Mouse (Mus musculus) forebrain, embryonic 14.5 days (tissue): ENCODE results near the gene Mfap1b. TPM values are rescaled to one million over a fixed set of nuclear protein-coding genes. Genes with fewer than 3 reads are reported as not detected.

Experiments
- ATAC-seq: fragments of 200-750 bp; cut with Nextera tagmentation; 2 replicates; pipeline ENCODE4 v1.8.0; 2017; ENCODE audit warnings: mild to moderate bottlenecking, moderate library complexity
- DNase-seq: peaks from one replicate; pipeline ENCODE4 v3.0.0-alpha.2; 2015; ENCODE audit warnings: low spot score
- H3K27ac ChIP-seq: fragments of 300-500 bp; sonication (generic); 2 replicates; pipeline ENCODE4 v1.5.1; 2014; ENCODE audit warnings: low read depth, mild to moderate bottlenecking, control low read depth, low read length, moderate library complexity
- H3K27me3 ChIP-seq: fragments of 300-500 bp; sonication (generic); replicated peaks from 2 replicates; pipeline ENCODE4 v1.6.1; 2014; ENCODE audit warnings: low read length, control low read depth, mixed read lengths; ENCODE audit not compliant: control insufficient read depth, insufficient read depth
- H3K36me3 ChIP-seq: fragments of 300-500 bp; sonication (generic); 2 replicates; pipeline ENCODE4 v1.6.1; 2014; ENCODE audit warnings: low read length, control low read depth; ENCODE audit not compliant: control insufficient read depth, insufficient read depth
- H3K4me1 ChIP-seq: fragments of 300-500 bp; sonication (generic); 2 replicates; pipeline ENCODE4 v1.6.1; 2014; ENCODE audit warnings: antibody characterized with exemption, low read length, control low read depth; ENCODE audit not compliant: control insufficient read depth, insufficient read depth
- H3K4me2 ChIP-seq: fragments of 300-500 bp; sonication (generic); 2 replicates; pipeline ENCODE4 v1.6.1; 2014; ENCODE audit warnings: mild to moderate bottlenecking, control low read depth, low read length
- H3K4me3 ChIP-seq: fragments of 300-500 bp; sonication (generic); 2 replicates; pipeline ENCODE4 v1.5.1; 2014; ENCODE audit warnings: low read depth, low read length, control low read depth
- H3K9ac ChIP-seq: fragments of 300-500 bp; sonication (generic); 2 replicates; pipeline ENCODE4 v1.6.1; 2014; ENCODE audit warnings: mild to moderate bottlenecking, low read length, control low read depth, moderate library complexity
- H3K9me3 ChIP-seq: fragments of 300-500 bp; sonication (generic); replicated peaks from 2 replicates; pipeline ENCODE4 v1.6.1; 2016; ENCODE audit warnings: low read length, control low read depth, mixed read lengths; ENCODE audit not compliant: control insufficient read depth
- WGBS: fragments of 180-500 bp; shearing (Covaris S2); extraction: QIAGEN DNeasy Blood & Tissue Kit; methylation state at CpG from one replicate; pipeline ENCODE4 v1.1.7; 2014; 5-methylcytosine and 5-hydroxymethylcytosine counted together
- polyA plus RNA-seq: library from polyadenylated mRNA; unstranded; fragments of >200 nt; fragmentation: Nextera tagmentation; extraction: Ambion mirVana; gene quantifications from 2 replicates; pipeline ENCODE4 v1.2.1, GENCODE M21; 2014

Gene Mfap1b
- polyA plus RNA-seq, 1 experiment from 2014 or later = 65.7 TPM

GRCm38 (mm10) chr2:121434854-121435253 is 39.0 kb downstream of the Mfap1b start:
- no peak overlapping the region for H3K9ac ChIP-seq
- no peak overlapping the region for H3K27ac ChIP-seq
- DNase-seq (peak; percentile 61), ATAC-seq (no peak)
- no peaks in the 10 kb centered on the region for H3K9me3 ChIP-seq
- peaks cover 96% of the 10 kb centered on the region for H3K36me3 ChIP-seq
- WGBS = 100% methylated on average over 1 of the region's 1 CpGs
- no peaks in the 10 kb centered on the region for H3K27me3 ChIP-seq
- H3K4me3 ChIP-seq = no peak overlapping the region
- no peak overlapping the region for H3K4me2 ChIP-seq
- H3K4me1 ChIP-seq = no peaks in the 10 kb centered on the region

DNA sequence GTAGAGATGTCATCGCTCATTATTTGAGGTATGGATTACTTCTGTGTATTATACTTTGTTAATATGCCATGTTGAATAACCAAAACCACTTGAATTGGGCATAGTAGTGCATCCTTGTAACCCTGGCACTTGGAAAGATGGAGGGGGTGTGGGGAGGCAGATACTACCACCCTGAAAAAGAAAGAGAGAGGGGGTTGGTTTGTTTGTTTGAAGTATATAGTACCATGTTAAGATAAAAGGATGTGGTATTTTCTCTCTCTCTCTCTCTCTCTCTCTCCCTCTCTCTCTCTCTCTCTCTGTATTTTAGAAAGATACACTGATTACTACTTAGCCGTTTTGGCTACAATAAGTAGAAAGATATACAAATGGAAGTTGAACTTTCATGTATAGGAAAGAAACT is 48.0 kb downstream of the Mfap1b start:
- Histone ChIP-seq H3K27ac (no peak overlapping the region), H3K9ac (no peak overlapping the region), H3K4me3 (no peak overlapping the region), H3K9me3 (no peaks in the 10 kb centered on the region), H3K27me3 (no peaks in the 10 kb centered on the region), H3K4me2 (no peak overlapping the region), H3K36me3 (peaks cover 80% of the 10 kb centered on the region), H3K4me1 (no peaks in the 10 kb centered on the region)
- 89% methylated on average over 2 of the region's 2 CpGs for WGBS
- no peak for DNase-seq
- no peak for ATAC-seq

DNA sequence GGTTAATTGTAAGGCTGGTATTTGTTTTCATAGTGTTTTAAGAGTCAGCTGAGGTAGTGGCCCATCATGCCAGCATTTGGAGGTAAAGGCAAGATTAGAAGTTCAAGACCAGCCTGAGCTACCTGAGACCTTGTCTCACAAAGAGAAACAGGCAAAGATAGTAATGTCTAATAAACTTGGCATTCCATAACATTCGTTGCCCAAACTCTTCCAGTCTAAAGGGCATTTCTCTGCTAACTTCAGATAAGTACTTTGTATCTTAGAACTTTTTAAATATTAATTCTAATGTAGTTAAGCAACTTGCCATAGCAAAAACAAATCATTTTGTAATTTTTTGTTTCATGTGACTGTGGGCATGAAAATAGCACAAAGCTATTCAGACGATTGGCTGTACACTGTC is 50.7 kb downstream of the Mfap1b start:
- no peaks in the 10 kb centered on the region for H3K9me3 ChIP-seq
- no peak for DNase-seq
- peaks cover 65% of the 10 kb centered on the region for H3K36me3 ChIP-seq
- no peak for ATAC-seq
- no peak overlapping the region for H3K9ac ChIP-seq
- no peak overlapping the region for H3K27ac ChIP-seq
- no peak overlapping the region for H3K4me2 ChIP-seq
- no peaks in the 10 kb centered on the region for H3K27me3 ChIP-seq
- H3K4me1 ChIP-seq = no peaks in the 10 kb centered on the region
- 91% methylated on average over 2 of the region's 2 CpGs for WGBS
- no peak overlapping the region for H3K4me3 ChIP-seq

DNA sequence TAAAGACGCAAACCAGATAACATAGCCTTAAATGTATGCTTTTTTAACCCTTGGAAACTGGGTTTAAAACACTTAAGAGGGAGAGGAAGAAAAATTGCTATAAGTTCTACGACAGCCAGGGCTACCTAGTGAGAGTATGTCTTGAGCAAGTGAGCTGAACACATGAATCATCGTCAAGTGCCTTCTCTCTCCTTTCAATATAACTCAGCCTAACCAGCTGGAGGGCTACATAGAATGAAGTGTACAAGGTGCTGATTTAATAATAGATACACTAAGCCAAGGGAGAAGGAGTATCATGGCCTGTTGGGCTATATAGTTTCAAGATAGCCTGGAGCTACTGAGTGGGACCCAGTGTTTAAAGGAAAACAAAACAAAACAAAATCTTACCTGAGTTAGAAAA is 55.4 kb downstream of the Mfap1b start:
- no peaks in the 10 kb centered on the region for H3K27me3 ChIP-seq
- no peak overlapping the region for H3K4me2 ChIP-seq
- H3K4me3 ChIP-seq = no peak overlapping the region
- DNase-seq = no peak
- no peak overlapping the region for H3K27ac ChIP-seq
- H3K4me1 ChIP-seq = peaks cover 12% of the 10 kb centered on the region
- no peak overlapping the region for H3K9ac ChIP-seq
- WGBS = 97% methylated on average over 3 of the region's 3 CpGs
- H3K9me3 ChIP-seq = no peaks in the 10 kb centered on the region
- no peak for ATAC-seq
- peaks cover 35% of the 10 kb centered on the region for H3K36me3 ChIP-seq

DNA sequence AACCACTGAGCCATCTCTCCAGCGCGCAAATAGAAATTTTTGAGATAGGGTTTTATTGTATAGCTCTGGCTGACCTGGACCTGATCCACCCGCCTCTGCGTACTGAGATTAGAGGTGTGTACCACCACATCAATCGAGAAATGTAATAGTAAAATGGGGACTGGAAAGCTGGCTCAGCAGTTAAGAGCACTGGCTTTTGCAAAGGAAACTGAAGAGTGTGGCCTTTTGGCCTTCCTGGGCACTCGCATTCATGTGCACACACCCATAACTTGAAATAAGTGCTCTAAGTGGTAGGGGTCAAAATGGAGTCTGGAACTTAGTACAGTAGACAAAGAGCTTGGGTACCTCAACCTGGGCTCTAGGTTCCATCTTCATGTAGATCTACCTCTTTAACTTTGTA is 57.5 kb downstream of the Mfap1b start:
- Histone ChIP-seq H3K4me2 (0 out of 2 replicates have a peak overlapping the region, but pooled peaks have one; percentile 1), H3K4me3 (no peak overlapping the region), H3K4me1 (peaks cover 14% of the 10 kb centered on the region), H3K9me3 (no peaks in the 10 kb centered on the region), H3K36me3 (peaks cover 23% of the 10 kb centered on the region), H3K9ac (no peak overlapping the region), H3K27ac (no peak overlapping the region), H3K27me3 (no peaks in the 10 kb centered on the region)
- 93% methylated on average over 6 of the region's 6 CpGs for WGBS
- ATAC-seq = no peak
- no peak for DNase-seq

DNA sequence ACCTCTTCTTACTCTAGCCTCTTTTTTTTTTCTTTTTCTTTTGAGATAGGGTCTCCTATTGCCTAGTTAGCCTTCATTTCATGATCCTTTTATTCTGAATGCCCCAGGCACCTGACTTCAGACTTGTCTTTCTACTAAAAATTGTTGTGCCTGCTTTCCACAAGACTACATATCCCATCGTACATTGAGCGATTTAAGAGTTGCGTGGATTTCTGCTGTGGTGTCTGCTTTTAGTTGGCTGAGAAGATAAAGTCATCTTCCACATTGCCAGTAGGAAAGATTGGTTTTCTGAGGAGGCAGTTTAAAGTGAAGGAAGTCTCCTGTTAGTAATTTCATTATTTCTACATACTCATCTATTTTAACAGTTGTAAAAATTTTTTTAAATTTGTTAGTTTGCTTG is 58.3 kb downstream of the Mfap1b start:
- Histone ChIP-seq H3K36me3 (peaks cover 23% of the 10 kb centered on the region), H3K4me3 (peak overlapping the region; percentile 97), H3K4me2 (peak overlapping the region; percentile 81), H3K4me1 (peaks cover 14% of the 10 kb centered on the region), H3K9me3 (no peaks in the 10 kb centered on the region), H3K27me3 (no peaks in the 10 kb centered on the region), H3K27ac (no peak overlapping the region), H3K9ac (no peak overlapping the region; the same call in 1 of the 2 replicates)
- ATAC-seq = no peak
- 89% methylated on average over 3 of the region's 3 CpGs for WGBS
- DNase-seq = no peak

DNA sequence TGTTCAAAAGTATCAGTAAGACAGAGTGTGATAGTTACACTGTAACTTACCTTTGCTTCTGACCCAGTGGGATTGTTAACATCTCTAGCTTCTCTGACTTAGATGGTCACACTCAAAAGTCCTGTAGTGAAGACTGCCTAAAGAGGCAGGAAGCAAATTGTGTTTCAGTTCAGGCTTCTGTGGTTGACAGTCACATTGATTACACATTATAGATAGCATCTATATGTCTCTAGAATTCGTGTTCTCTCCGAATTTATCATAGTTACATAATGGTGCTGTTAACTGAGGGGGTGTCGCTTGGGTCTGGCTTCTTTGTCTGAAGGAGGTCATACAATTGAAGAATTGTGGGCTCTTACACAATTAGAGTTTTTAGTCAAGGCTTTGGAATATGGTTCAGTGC is 58.8 kb downstream of the Mfap1b start:
- peak overlapping the region; percentile 81 for H3K4me2 ChIP-seq
- H3K27ac ChIP-seq = no peak overlapping the region
- peaks cover 14% of the 10 kb centered on the region for H3K4me1 ChIP-seq
- H3K27me3 ChIP-seq = no peaks in the 10 kb centered on the region
- ATAC-seq (no peak), DNase-seq (no peak)
- H3K9me3 ChIP-seq = no peaks in the 10 kb centered on the region
- 64% methylated on average over 3 of the region's 3 CpGs for WGBS
- peaks cover 23% of the 10 kb centered on the region for H3K36me3 ChIP-seq
- H3K4me3 ChIP-seq = peak overlapping the region; percentile 97
- H3K9ac ChIP-seq = peak overlapping the region; percentile 98

GRCm38 (mm10) chr2:121414139-121414685 is 59.7 kb downstream of the Mfap1b start:
- H3K27ac ChIP-seq = peak overlapping the region; percentile 97
- H3K4me1 ChIP-seq = peaks cover 14% of the 10 kb centered on the region
- peak overlapping the region; percentile 98 for H3K9ac ChIP-seq
- no peaks in the 10 kb centered on the region for H3K27me3 ChIP-seq
- no peaks in the 10 kb centered on the region for H3K9me3 ChIP-seq
- peaks cover 23% of the 10 kb centered on the region for H3K36me3 ChIP-seq
- peak overlapping the region; percentile 81 for H3K4me2 ChIP-seq
- H3K4me3 ChIP-seq = peak overlapping the region; percentile 97
- DNase-seq (peak; percentile 41), ATAC-seq (peak; percentile 54)
- WGBS = under 1% methylated on average over 32 of the region's 32 CpGs

- DNase-seq (peak; percentile 98), ATAC-seq (peak; percentile 99)
- Histone ChIP-seq H3K27me3 (no peaks in the 10 kb centered on the region), H3K4me2 (peak within 1 kb of the TSS; percentile 81), H3K36me3 (peaks cover 16% of the 10 kb centered on the region), H3K9ac (peak within 1 kb of the TSS; percentile 98), H3K27ac (peak within 1 kb of the TSS; percentile 97), H3K4me3 (peak within 1 kb of the TSS; percentile 97), H3K9me3 (no peaks in the 10 kb centered on the region), H3K4me1 (peaks cover 14% of the 10 kb centered on the region)
- WGBS = under 1% methylated on average over 55 of the region's 68 CpGs
Measured at GRCm38 (mm10) chr2:121413387-121414042, 60.4 kb downstream of the Mfap1b start, which contains the start of the genes Pdia3 and Catsper2. TSS of gene Pdia3 (plus strand) at chr2:121413775. TSS of gene Catsper2 (minus strand) at chr2:121413792.
